Mouse (Mus musculus) neural tube, embryonic 15.5 days (tissue): Measurements from ENCODE around the gene Manba. TPM values are rescaled to one million over a fixed set of nuclear protein-coding genes. Genes with fewer than 3 reads are reported as not detected.

Experiments
- ATAC-seq: fragments of 200-750 bp; cut with Nextera tagmentation; 2 replicates; pipeline ENCODE4 v1.8.0; 2017; ENCODE audit warnings: mild to moderate bottlenecking, moderate TSS enrichment, moderate library complexity; ENCODE audit not compliant: low FRiP score
- H3K27ac ChIP-seq: fragments of 300-500 bp; sonication (generic); replicated peaks from 2 replicates; pipeline ENCODE4 v1.5.1; 2015; ENCODE audit warnings: mild to moderate bottlenecking, inconsistent platforms
- H3K27me3 ChIP-seq: fragments of 300-500 bp; sonication (generic); replicated peaks from 2 replicates; pipeline ENCODE4 v1.6.1; 2015; ENCODE audit warnings: inconsistent platforms
- H3K36me3 ChIP-seq: fragments of 300-500 bp; sonication (generic); 2 replicates; pipeline ENCODE4 v1.6.1; 2015; ENCODE audit warnings: inconsistent platforms
- H3K4me1 ChIP-seq: fragments of 300-500 bp; sonication (generic); 2 replicates; pipeline ENCODE4 v1.6.1; 2015; ENCODE audit warnings: inconsistent platforms
- H3K4me2 ChIP-seq: fragments of 300-500 bp; sonication (generic); 2 replicates; pipeline ENCODE4 v1.6.1; 2015; ENCODE audit warnings: inconsistent platforms, mild to moderate bottlenecking, moderate library complexity
- H3K4me3 ChIP-seq: fragments of 300-500 bp; sonication (generic); replicated peaks from 2 replicates; pipeline ENCODE4 v1.5.1; 2015; ENCODE audit warnings: mild to moderate bottlenecking, inconsistent platforms
- H3K9ac ChIP-seq: fragments of 300-500 bp; sonication (generic); replicated peaks from 2 replicates; pipeline ENCODE4 v1.6.1; 2015; ENCODE audit warnings: mild to moderate bottlenecking, inconsistent platforms
- H3K9me3 ChIP-seq: fragments of 300-500 bp; sonication (generic); replicated peaks from 2 replicates; pipeline ENCODE4 v1.6.1; 2016; ENCODE audit warnings: inconsistent platforms
- WGBS: fragments of 180-500 bp; shearing (Covaris S2); methylation state at CpG from one replicate; pipeline ENCODE4 v1.1.7; 2015; ENCODE audit warnings: mixed read lengths; 5-methylcytosine and 5-hydroxymethylcytosine counted together
- polyA plus RNA-seq: library from polyadenylated mRNA; unstranded; fragments of >200 nt; fragmentation: Nextera tagmentation; extraction: Ambion mirVana; gene quantifications from 2 replicates; pipeline ENCODE4 v1.2.1, GENCODE M21; 2015

Manba gene
- polyA plus RNA-seq, 1 experiment from 2014 or later = 7.4 TPM

GRCm38 (mm10) chr3:135568633-135569032 is 83.2 kb downstream of the Manba start:
- Histone ChIP-seq H3K9me3 (no peaks in the 10 kb centered on the region), H3K27ac (no peak overlapping the region), H3K36me3 (no peaks in the 10 kb centered on the region), H3K4me1 (no peaks in the 10 kb centered on the region), H3K4me3 (no peak overlapping the region), H3K4me2 (no peak overlapping the region), H3K27me3 (no peaks in the 10 kb centered on the region), H3K9ac (no peak overlapping the region)
- ATAC-seq = no peak
- 82% methylated on average over 5 of the region's 5 CpGs for WGBS

DNA sequence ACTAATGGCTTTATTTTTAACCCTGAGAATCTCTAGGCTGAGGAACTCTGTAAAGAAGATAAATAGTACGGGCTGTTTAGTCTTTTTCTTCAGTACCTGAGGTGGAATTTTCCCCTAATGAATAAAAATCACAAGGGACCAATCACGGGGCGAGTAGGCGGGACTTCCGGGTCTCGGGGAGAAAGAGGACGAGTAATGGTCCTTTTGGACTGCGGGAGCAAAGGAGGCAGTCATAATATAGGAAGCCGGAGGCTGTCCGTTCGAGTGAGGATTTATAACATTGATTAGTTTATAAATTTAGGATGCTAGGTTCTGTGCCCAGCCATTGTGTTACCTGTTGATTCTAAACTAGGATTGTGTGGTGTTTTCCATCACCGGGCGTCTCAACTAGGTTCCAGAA is 86.1 kb downstream of the Manba start:
- no peak overlapping the region for H3K9ac ChIP-seq
- no peak overlapping the region for H3K27ac ChIP-seq
- H3K36me3 ChIP-seq = no peaks in the 10 kb centered on the region
- H3K9me3 ChIP-seq = no peaks in the 10 kb centered on the region
- peak overlapping the region; percentile 17; the same call in 1 of the 2 replicates for H3K4me2 ChIP-seq
- ATAC-seq = no peak
- WGBS = 69% methylated on average over 13 of the region's 13 CpGs
- H3K27me3 ChIP-seq = no peaks in the 10 kb centered on the region
- H3K4me1 ChIP-seq = no peaks in the 10 kb centered on the region
- H3K4me3 ChIP-seq = 0 out of 2 replicates have a peak overlapping the region, but pooled peaks have one; percentile 10

- no peak for ATAC-seq
- Histone ChIP-seq H3K27me3 (no peaks in the 10 kb centered on the region), H3K9me3 (no peaks in the 10 kb centered on the region), H3K4me2 (no peak overlapping the region), H3K36me3 (no peaks in the 10 kb centered on the region), H3K27ac (no peak overlapping the region), H3K9ac (no peak overlapping the region), H3K4me1 (no peaks in the 10 kb centered on the region), H3K4me3 (no peak overlapping the region)
- WGBS = 50% methylated on average over 6 of the region's 6 CpGs
Measured at GRCm38 (mm10) chr3:135573051-135573450, 87.6 kb downstream of the Manba start.

GRCm38 (mm10) chr3:135575126-135575525 is 89.7 kb downstream of the Manba start:
- Histone ChIP-seq H3K4me2 (no peak overlapping the region), H3K27ac (no peak overlapping the region), H3K4me3 (no peak overlapping the region), H3K27me3 (no peaks in the 10 kb centered on the region), H3K4me1 (no peaks in the 10 kb centered on the region), H3K36me3 (no peaks in the 10 kb centered on the region), H3K9ac (no peak overlapping the region), H3K9me3 (no peaks in the 10 kb centered on the region)
- 87% methylated on average over 3 of the region's 3 CpGs for WGBS
- no peak for ATAC-seq

GRCm38 (mm10) chr3:135578588-135579140 is 93.3 kb downstream of the Manba start:
- H3K4me1 ChIP-seq = peaks cover 6% of the 10 kb centered on the region
- H3K4me2 ChIP-seq = no peak overlapping the region
- no peak overlapping the region for H3K4me3 ChIP-seq
- H3K9ac ChIP-seq = no peak overlapping the region
- no peaks in the 10 kb centered on the region for H3K9me3 ChIP-seq
- no peaks in the 10 kb centered on the region for H3K36me3 ChIP-seq
- ATAC-seq = no peak
- WGBS = 75% methylated on average over 5 of the region's 5 CpGs
- no peak overlapping the region for H3K27ac ChIP-seq
- no peaks in the 10 kb centered on the region for H3K27me3 ChIP-seq

DNA sequence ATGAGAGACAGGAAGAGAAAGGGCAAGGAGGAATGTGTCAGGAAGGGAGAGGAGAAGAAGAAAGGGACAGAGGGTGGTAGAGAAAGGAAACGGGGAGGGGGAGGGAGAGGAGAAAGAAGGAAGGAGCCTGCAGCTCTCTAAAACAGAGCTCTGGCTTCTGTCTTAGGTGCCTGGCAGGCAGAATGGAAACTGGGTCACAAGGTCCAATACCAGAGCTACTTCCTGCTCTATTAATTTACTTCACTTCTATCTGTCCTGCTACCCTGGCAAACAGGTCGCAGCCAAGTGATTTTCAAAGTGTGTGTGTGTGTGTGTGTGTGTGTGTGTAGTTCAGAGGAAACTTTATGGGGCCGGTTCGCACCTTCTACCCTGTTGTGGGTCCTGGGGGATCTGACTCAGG is 93.8 kb downstream of the Manba start:
- WGBS = 66% methylated on average over 4 of the region's 4 CpGs
- peaks cover 3% of the 10 kb centered on the region; the same call in 1 of the 2 replicates for H3K36me3 ChIP-seq
- H3K9me3 ChIP-seq = no peaks in the 10 kb centered on the region
- no peak overlapping the region for H3K4me2 ChIP-seq
- H3K9ac ChIP-seq = no peak overlapping the region
- ATAC-seq = no peak
- no peak overlapping the region for H3K27ac ChIP-seq
- H3K4me1 ChIP-seq = peaks cover 6% of the 10 kb centered on the region
- no peaks in the 10 kb centered on the region for H3K27me3 ChIP-seq
- no peak overlapping the region for H3K4me3 ChIP-seq

GRCm38 (mm10) chr3:135580439-135581275 is 95.2 kb downstream of the Manba start:
- Histone ChIP-seq H3K4me3 (no peak overlapping the region), H3K4me1 (peaks cover 6% of the 10 kb centered on the region), H3K4me2 (no peak overlapping the region), H3K27ac (no peak overlapping the region), H3K9me3 (no peaks in the 10 kb centered on the region), H3K36me3 (peaks cover 15% of the 10 kb centered on the region), H3K9ac (no peak overlapping the region), H3K27me3 (no peaks in the 10 kb centered on the region)
- ATAC-seq = no peak
- WGBS = 83% methylated on average over 21 of the region's 21 CpGs

DNA sequence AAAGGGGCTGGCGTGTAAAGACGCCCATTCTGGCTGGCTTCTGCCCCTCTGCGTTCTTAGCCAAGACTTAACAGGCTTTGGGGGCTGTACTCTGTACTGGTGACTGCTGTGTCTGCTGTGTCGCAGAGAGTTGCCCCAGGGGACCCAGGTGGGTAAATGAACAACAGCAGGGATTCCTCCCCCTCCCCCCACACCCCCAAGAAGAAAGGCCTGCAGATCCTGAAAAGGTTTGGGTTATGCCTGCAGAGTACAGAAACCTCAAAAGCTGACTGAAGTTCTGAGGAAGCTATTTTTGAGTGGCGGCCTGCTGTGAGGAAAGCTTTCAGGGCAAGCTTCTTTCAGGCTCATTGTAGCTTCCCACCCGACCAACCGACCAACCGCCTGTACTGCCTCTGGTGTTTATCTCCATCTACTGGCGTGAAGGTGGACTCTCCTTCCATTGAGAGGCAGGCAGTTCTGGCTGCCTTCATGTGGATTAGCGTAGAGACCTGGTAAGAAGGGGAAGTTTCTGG is 96.3 kb downstream of the Manba start:
- Histone ChIP-seq H3K27ac (no peak overlapping the region), H3K9me3 (no peaks in the 10 kb centered on the region), H3K4me2 (no peak overlapping the region), H3K4me1 (peaks cover 6% of the 10 kb centered on the region), H3K4me3 (no peak overlapping the region), H3K9ac (no peak overlapping the region), H3K36me3 (peaks cover 18% of the 10 kb centered on the region), H3K27me3 (no peaks in the 10 kb centered on the region)
- 17% methylated on average over 10 of the region's 10 CpGs for WGBS
- peak; percentile 76; the same call in 1 of the 2 replicates for ATAC-seq

GRCm38 (mm10) chr3:135582246-135582645 is 96.8 kb downstream of the Manba start:
- H3K36me3 ChIP-seq = peaks cover 21% of the 10 kb centered on the region
- no peaks in the 10 kb centered on the region for H3K9me3 ChIP-seq
- H3K4me2 ChIP-seq = no peak overlapping the region
- WGBS = 93% methylated on average over 7 of the region's 7 CpGs
- H3K4me3 ChIP-seq = no peak overlapping the region
- H3K27me3 ChIP-seq = no peaks in the 10 kb centered on the region
- no peak overlapping the region for H3K27ac ChIP-seq
- no peak overlapping the region for H3K9ac ChIP-seq
- ATAC-seq = no peak
- peaks cover 6% of the 10 kb centered on the region for H3K4me1 ChIP-seq

GRCm38 (mm10) chr3:135585482-135585881 is 100.1 kb downstream of the Manba start:
- no peak for ATAC-seq
- peaks cover 45% of the 10 kb centered on the region for H3K36me3 ChIP-seq

DNA sequence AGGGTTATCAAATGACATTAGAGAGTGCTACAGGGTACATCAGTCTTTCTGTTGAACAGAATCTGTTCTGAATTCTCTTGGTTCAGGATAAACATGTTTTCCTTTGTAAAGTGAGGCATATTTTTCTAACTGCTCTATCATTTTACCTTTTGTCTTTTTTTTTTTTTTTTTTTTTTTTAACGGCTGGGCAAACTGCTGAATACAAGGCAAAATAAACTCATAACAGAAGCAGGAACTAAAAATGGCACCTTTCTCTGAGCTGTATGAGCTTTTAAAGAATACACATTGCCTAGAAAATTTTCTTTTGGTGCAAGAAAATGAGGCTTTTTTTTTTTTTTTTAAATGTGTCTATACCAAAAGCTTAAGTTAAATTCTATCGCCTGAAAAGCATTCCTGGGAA is 100.6 kb downstream of the Manba start:
- Histone ChIP-seq H3K27ac (no peak overlapping the region), H3K4me3 (no peak overlapping the region), H3K36me3 (peaks cover 49% of the 10 kb centered on the region), H3K9ac (no peak overlapping the region), H3K9me3 (no peaks in the 10 kb centered on the region), H3K4me1 (peaks cover 6% of the 10 kb centered on the region), H3K27me3 (no peaks in the 10 kb centered on the region), H3K4me2 (no peak overlapping the region)
- ATAC-seq = no peak
- 82% methylated on average over 2 of the region's 2 CpGs for WGBS

More at GRCm38 (mm10) chr3:135585482-135585881, 100.1 kb downstream of the Manba start:
- 68% methylated on average over 6 of the region's 6 CpGs for WGBS
- Histone ChIP-seq H3K9ac (no peak overlapping the region), H3K4me3 (no peak overlapping the region), H3K4me2 (no peak overlapping the region), H3K4me1 (peaks cover 6% of the 10 kb centered on the region), H3K9me3 (no peaks in the 10 kb centered on the region), H3K27me3 (no peaks in the 10 kb centered on the region), H3K27ac (no peak overlapping the region)

DNA sequence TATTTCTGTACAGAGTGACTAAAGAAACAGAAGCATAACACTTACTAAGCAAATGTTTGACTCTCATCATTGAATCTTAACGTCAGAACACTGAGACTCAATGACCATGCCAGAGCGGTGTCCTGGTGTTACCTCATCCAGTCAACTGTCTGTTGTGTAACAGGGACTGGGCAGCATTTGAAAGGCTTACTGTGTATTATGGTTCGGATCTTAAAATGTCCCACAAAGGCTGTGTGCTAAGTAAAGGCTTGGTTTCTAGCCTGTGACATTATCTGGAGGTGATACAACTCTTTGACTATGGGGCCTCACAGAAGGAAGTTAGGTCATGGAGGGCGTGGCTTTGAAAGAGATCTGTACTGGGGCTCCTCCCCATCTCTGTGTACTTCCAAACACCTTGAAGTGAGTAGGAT is 101.1 kb downstream of the Manba start:
- 93% methylated on average over 4 of the region's 4 CpGs for WGBS

More for the DNA sequence above, 101.1 kb downstream of the Manba start:
- Histone ChIP-seq H3K9ac (no peak overlapping the region), H3K4me1 (peaks cover 2% of the 10 kb centered on the region), H3K27me3 (no peaks in the 10 kb centered on the region), H3K36me3 (peaks cover 49% of the 10 kb centered on the region), H3K27ac (no peak overlapping the region), H3K4me2 (no peak overlapping the region), H3K9me3 (no peaks in the 10 kb centered on the region), H3K4me3 (no peak overlapping the region)
- no peak for ATAC-seq
